Mouse (Mus musculus): Measurements from ENCODE around the gene Olfr320. TPM values are rescaled to one million over a fixed set of nuclear protein-coding genes. Genes with fewer than 3 reads are reported as not detected.
A peak's percentile ranks its signal among the peaks of the same experiment; 100 is the strongest.
"Not testable (repeated sequence)": the region's sequence is repeated elsewhere in the genome, so short reads cannot be mapped to it uniquely, and the experiment has no call there.

Olfr320 gene
- polyA plus RNA-seq, 1 experiment from 2014 or later, result not detected

GRCm38 (mm10) chr11:58669252-58669651 is 11.6 kb upstream of the Olfr320 start:
- ChIA-PET CTCF (no interaction called here), POLR2A (no interaction called here)
- no peak for DNase-seq (ENCODE audit: low read depth, low spot score)
- in situ Hi-C loops (cut with MboI; ENCODE audit: low pct_unique_long_range_greater_than_20kb), result loop anchor here (10.0 kb wide), 1 partner anchor 66 kb away; the partner anchor contains the start of gene Olfr317
- H3K27me3 ChIP-seq, result peaks cover 7% of the 10 kb centered on the region
- peak; percentile 43 for TF ChIP-seq CTCF (IDR thresholded peaks at IDR 0.05)
- no peak for ATAC-seq

GRCm38 (mm10) chr11:58671825-58672224 is 9.1 kb upstream of the Olfr320 start:
- ChIA-PET POLR2A (no interaction called here), CTCF (interaction anchor here (0.9 kb wide), 1 partner anchor 269 kb away, joined by 3 read pairs; no protein-coding TSS in a partner anchor)
- H3K27me3 ChIP-seq, result peaks cover 7% of the 10 kb centered on the region
- TF ChIP-seq CTCF (IDR thresholded peaks at IDR 0.05), result peak; percentile 28
- no peak for DNase-seq (ENCODE audit: low read depth, low spot score)
- no peak for ATAC-seq
- in situ Hi-C loops (cut with MboI; ENCODE audit: low pct_unique_long_range_greater_than_20kb), result no loop called here

- no peak for ATAC-seq
- POLR2A ChIA-PET, result no interaction called here
- in situ Hi-C loops (cut with MboI; ENCODE audit: low pct_unique_long_range_greater_than_20kb), result no loop called here
These were observed 18.0 kb downstream of the Olfr320 start, which contains the start of gene Olfr319 for GRCm38 (mm10) chr11:58698862-58699261. Gene Olfr319, plus strand, starts transcription at chr11:58699162.

GRCm38 (mm10) chr11:58709086-58709485 is 28.2 kb downstream of the Olfr320 start:
- H3K27me3 ChIP-seq, result peaks cover 10% of the 10 kb centered on the region
- DNase-seq (ENCODE audit: low read depth, low spot score), result no peak
- TF ChIP-seq CTCF (IDR thresholded peaks at IDR 0.05), result no peak
- CTCF ChIA-PET, result no interaction called here
- ATAC-seq, result no peak
- in situ Hi-C loops (cut with MboI; ENCODE audit: low pct_unique_long_range_greater_than_20kb), result no loop called here
- POLR2A ChIA-PET, result no interaction called here

More at GRCm38 (mm10) chr11:58698862-58699261, 18.0 kb downstream of the Olfr320 start, which contains the start of gene Olfr319:
- no peaks in the 10 kb centered on the region for H3K27me3 ChIP-seq
- CTCF ChIA-PET, result no interaction called here
- no peak for DNase-seq (ENCODE audit: low read depth, low spot score)
- no peak for TF ChIP-seq CTCF (IDR thresholded peaks at IDR 0.05)

- in situ Hi-C loops (cut with MboI; ENCODE audit: low pct_unique_long_range_greater_than_20kb); ATAC-seq; H3K27me3 ChIP-seq; POLR2A ChIA-PET; CTCF ChIA-PET; DNase-seq (ENCODE audit: low read depth, low spot score): not testable (repeated sequence)
These were observed 36.8 kb downstream of the Olfr320 start for GRCm38 (mm10) chr11:58717723-58718122.

GRCm38 (mm10) chr11:58719701-58720100 is 38.8 kb downstream of the Olfr320 start:
- ATAC-seq (no peak), DNase-seq (ENCODE audit: low read depth, low spot score) (no peak)
- H3K27me3 ChIP-seq, result peaks cover 7% of the 10 kb centered on the region
- no peak for TF ChIP-seq CTCF (IDR thresholded peaks at IDR 0.05)
- POLR2A ChIA-PET, result interaction anchor here (0.7 kb wide), 1 partner anchor 78 kb away, joined by 4 read pairs; no protein-coding TSS in a partner anchor
- in situ Hi-C loops (cut with MboI; ENCODE audit: low pct_unique_long_range_greater_than_20kb), result no loop called here
- CTCF ChIA-PET, result no interaction called here

- TF ChIP-seq CTCF (IDR thresholded peaks at IDR 0.05), result no peak
- ATAC-seq, result no peak
- no peak for DNase-seq (ENCODE audit: low read depth, low spot score)
- in situ Hi-C loops (cut with MboI; ENCODE audit: low pct_unique_long_range_greater_than_20kb), result no loop called here
- CTCF ChIA-PET, result no interaction called here
- POLR2A ChIA-PET, result no interaction called here
- H3K27me3 ChIP-seq, result peaks cover 14% of the 10 kb centered on the region
These were observed 43.0 kb downstream of the Olfr320 start, which contains the start of gene Olfr318 for GRCm38 (mm10) chr11:58723914-58724313. Gene Olfr318, minus strand, starts transcription at chr11:58724014.

GRCm38 (mm10) chr11:58727896-58728650 is 47.2 kb downstream of the Olfr320 start:
- in situ Hi-C loops (cut with MboI; ENCODE audit: low pct_unique_long_range_greater_than_20kb); ATAC-seq; CTCF ChIA-PET; DNase-seq (ENCODE audit: low read depth, low spot score): not testable (repeated sequence)
- POLR2A ChIA-PET, result interaction anchor here (0.6 kb wide), 1 partner anchor 65 kb away, joined by 6 read pairs; no protein-coding TSS in a partner anchor
- H3K27me3 ChIP-seq, result peaks cover 14% of the 10 kb centered on the region

- TF ChIP-seq CTCF (IDR thresholded peaks at IDR 0.05), result no peak
- in situ Hi-C loops (cut with MboI; ENCODE audit: low pct_unique_long_range_greater_than_20kb), result loop anchor here (10.0 kb wide), 1 partner anchor 69 kb away; no protein-coding TSS in a partner anchor
- CTCF ChIA-PET, result no interaction called here
- POLR2A ChIA-PET, result no interaction called here
- ATAC-seq, result no peak
- no peak for DNase-seq (ENCODE audit: low read depth, low spot score)
- H3K27me3 ChIP-seq, result peaks cover 8% of the 10 kb centered on the region
These were observed 52.5 kb downstream of the Olfr320 start for GRCm38 (mm10) chr11:58733372-58733771.

Other genes with a start within 250 kb of the Olfr320 start
- gene Gm12253, start 248.5 kb upstream of the Olfr320 start, polyA plus RNA-seq (2021), result 0.04 TPM
- not detected for gene Lypd9, start 228.2 kb upstream of the Olfr320 start, polyA plus RNA-seq (2021)
- gene Olfr30, start 218.8 kb upstream of the Olfr320 start, polyA plus RNA-seq (2021), result 0.05 TPM
- 0.03 TPM for gene Olfr332, start 188.5 kb upstream of the Olfr320 start, polyA plus RNA-seq (2021)
- gene Olfr331, start 178.5 kb upstream of the Olfr320 start, polyA plus RNA-seq (2021), result not detected
- not detected for gene Olfr330, start 146.3 kb upstream of the Olfr320 start, polyA plus RNA-seq (2021)
- not detected for gene Olfr329-ps, start 134.7 kb upstream of the Olfr320 start, polyA plus RNA-seq (2021)
- not detected for gene Olfr328, start 125.5 kb upstream of the Olfr320 start, polyA plus RNA-seq (2021)
- gene Olfr224, start 110.5 kb upstream of the Olfr320 start, polyA plus RNA-seq (2021), result not detected
- not detected for gene Olfr325, start 103.4 kb upstream of the Olfr320 start, polyA plus RNA-seq (2021)
- 0.08 TPM for gene Olfr324, start 86.0 kb upstream of the Olfr320 start, polyA plus RNA-seq (2021)
- gene 2210407C18Rik, start 65.0 kb upstream of the Olfr320 start, polyA plus RNA-seq (2021), result 0.42 TPM
- not detected for gene Olfr323, start 50.6 kb upstream of the Olfr320 start, polyA plus RNA-seq (2021)
- 0.04 TPM for gene Trim58, start 40.6 kb upstream of the Olfr320 start, polyA plus RNA-seq (2021)
- gene Olfr322, start 22.3 kb upstream of the Olfr320 start, polyA plus RNA-seq (2021), result not detected
- gene Olfr319, start 18.1 kb downstream of the Olfr320 start, polyA plus RNA-seq (2021), result not detected
- 0.03 TPM for gene Olfr318, start 42.9 kb downstream of the Olfr320 start, polyA plus RNA-seq (2021)
- not detected for gene Olfr317, start 58.1 kb downstream of the Olfr320 start, polyA plus RNA-seq (2021)
- not detected for gene Olfr316, start 71.6 kb downstream of the Olfr320 start, polyA plus RNA-seq (2021)
- gene Olfr315, start 92.1 kb downstream of the Olfr320 start, polyA plus RNA-seq (2021), result not detected
- gene Olfr314, start 101.9 kb downstream of the Olfr320 start, polyA plus RNA-seq (2021), result not detected
- not detected for gene Fam183b, start 120.9 kb downstream of the Olfr320 start, polyA plus RNA-seq (2021)
- gene Olfr313, start 133.9 kb downstream of the Olfr320 start, polyA plus RNA-seq (2021), result not detected
- not detected for gene Olfr312, start 148.1 kb downstream of the Olfr320 start, polyA plus RNA-seq (2021)
- gene Olfr311, start 158.2 kb downstream of the Olfr320 start, polyA plus RNA-seq (2021), result not detected
- gene Gm12258, start 166.1 kb downstream of the Olfr320 start, polyA plus RNA-seq (2021), result 6.8 TPM
- gene 2810021J22Rik, start 186.1 kb downstream of the Olfr320 start, polyA plus RNA-seq (2021), result 6.4 TPM
- 3.1 TPM for gene Zfp39, start 223.1 kb downstream of the Olfr320 start, polyA plus RNA-seq (2021)
- not detected for gene Btnl10, start 236.8 kb downstream of the Olfr320 start, polyA plus RNA-seq (2021)